Mouse (Mus musculus) liver, adult 2 months (tissue): ENCODE results near the gene Pdcd7.

Source experiments
- CTCF ChIP-seq: fragments of 200-500 bp; IDR thresholded peaks from 2 replicates; pipeline ENCODE4 v1.5.1; 2011; ENCODE audit warnings: low read depth, low read length, control low read depth
- POLR2A ChIP-seq: fragments of 200-500 bp; IDR thresholded peaks from 2 replicates; pipeline ENCODE4 v1.6.1; 2011; ENCODE audit warnings: low read length, control low read depth; ENCODE audit not compliant: insufficient read depth; ENCODE audit errors: extremely low read depth

DNA sequence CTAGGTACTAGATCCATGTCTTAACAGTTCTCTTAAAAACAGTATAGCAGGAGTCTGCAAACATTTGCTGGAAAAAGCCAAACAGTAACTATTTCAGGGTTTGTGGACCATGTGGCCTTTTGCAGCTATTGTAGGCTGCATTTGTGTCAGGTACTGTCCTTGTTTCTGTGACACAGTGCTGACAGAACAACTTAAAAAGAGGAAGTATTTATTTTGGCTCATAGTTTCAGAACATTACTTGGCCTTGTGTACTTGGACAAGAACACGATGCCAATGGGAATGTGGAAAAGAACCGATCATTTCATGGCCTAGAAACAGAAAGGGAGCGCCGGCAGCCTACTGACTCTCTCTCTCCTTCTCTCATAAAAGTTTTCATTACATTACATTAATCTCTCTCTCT is 42.3 kb upstream of the Pdcd7 start:
- no peak for TF ChIP-seq POLR2A
- no peak for TF ChIP-seq CTCF
